Mouse (Mus musculus) layer of hippocampus, adult 9-10 months (tissue): Measurements from ENCODE around the gene Traf1.

ENCODE experiments used
- DNase-seq: peaks from one replicate; pipeline ENCODE4 v3.0.0; 2022; ENCODE audit warnings: low spot score

Traf1 gene

GRCm38 (mm10) chr2:34901726-34902125, 59.8 kb downstream of the Traf1 start:
- no peak for DNase-seq

- no peak for DNase-seq
These were observed 61.2 kb downstream of the Traf1 start for GRCm38 (mm10) chr2:34900412-34900811.

GRCm38 (mm10) chr2:34899682-34900081, 61.9 kb downstream of the Traf1 start:
- DNase-seq = no peak

- no peak for DNase-seq
These were observed 63.8 kb downstream of the Traf1 start for GRCm38 (mm10) chr2:34897820-34898219.

- no peak for DNase-seq
These were observed 64.6 kb downstream of the Traf1 start for GRCm38 (mm10) chr2:34896821-34897460.

DNA sequence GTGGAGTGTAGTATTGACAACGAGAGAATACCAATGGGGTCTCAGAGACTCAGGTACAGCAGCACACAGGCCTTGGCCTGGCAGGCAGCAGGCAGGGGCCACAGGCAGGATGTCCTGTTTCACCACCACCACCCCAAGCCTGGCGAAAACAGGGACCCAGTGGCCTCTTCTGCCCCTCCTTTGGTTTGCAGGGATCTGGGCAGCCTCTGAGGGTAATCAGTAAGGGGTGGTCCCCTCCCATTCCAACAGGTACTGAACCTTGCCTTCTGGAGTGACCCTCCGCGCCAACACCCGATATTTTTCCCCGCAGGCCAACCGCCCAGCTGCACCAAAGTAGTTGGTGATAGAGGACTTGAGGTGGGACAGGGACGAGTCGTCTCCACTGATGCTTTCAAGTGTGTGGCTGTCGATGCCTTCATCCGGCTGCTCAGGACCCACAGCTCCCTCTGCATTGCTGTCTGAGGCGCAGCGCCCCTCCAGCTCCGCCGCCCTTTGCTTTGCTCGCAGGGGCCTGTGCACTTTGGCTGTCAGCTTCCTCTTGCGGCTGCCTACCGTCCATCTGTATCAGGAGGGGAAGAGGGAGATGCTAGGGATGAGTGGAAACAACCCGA, 66.0 kb downstream of the Traf1 start:
- no peak for DNase-seq

DNA sequence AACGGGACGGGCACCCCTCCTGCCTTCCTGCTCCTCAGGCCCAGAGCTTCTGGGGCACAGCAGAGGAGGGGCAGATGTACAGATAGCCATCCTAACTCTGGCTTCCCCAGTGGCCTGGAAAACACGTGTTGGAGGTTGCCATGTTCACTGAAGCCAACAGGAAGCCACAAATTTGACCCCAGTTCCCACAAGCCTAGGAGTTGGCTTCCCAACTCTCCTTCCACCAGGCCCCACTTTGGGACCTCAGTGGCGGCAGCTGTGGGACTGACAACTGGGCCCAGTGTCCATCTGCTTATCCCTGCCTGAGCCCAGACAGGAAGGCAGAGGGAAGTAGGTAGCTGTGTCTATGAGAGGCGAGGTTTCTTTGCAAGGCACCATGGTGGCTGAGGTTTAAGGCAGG, 67.6 kb downstream of the Traf1 start:
- DNase-seq = no peak
